Mouse (Mus musculus): ENCODE data around the gene Ubl3.

DNA sequence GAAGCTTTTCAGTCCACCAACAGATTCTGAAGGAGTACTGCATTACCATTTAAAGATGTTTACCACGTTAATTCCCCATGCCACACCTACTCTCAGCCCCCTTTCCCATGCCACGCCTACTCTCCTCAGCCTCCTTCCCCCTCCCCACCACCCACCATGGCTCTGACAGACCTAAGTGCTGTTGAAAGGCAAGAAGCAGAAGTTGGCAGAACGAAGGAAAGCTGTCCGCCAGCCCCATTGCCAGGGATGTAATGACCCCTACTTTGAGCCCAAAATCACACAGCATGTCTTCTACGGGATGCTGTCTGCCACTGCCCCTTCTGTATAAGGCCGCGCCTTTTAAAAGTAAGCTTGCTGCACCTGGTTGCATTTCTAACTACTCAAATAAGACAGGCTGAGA, 1.7 kb upstream of the Ubl3 start:
- no peak for TF ChIP-seq CTCF (IDR thresholded peaks at IDR 0.05; ENCODE audit: insufficient read depth, low read length)
- no peak for TF ChIP-seq POLR2A (IDR thresholded peaks at IDR 0.05; ENCODE audit: borderline replicate concordance, extremely low read depth, low read depth, low read length)

Measured in lung, adult 2 months (tissue).